Mouse (Mus musculus) hindbrain, embryonic 15.5 days (tissue): ENCODE measurements around the gene Mettl23. TPM values are rescaled to one million over a fixed set of nuclear protein-coding genes. Genes with fewer than 3 reads are reported as not detected.

Experiments used
- ATAC-seq: fragments of 200-750 bp; cut with Nextera tagmentation; 2 replicates; pipeline ENCODE4 v1.8.0; 2017; ENCODE audit warnings: low read depth, moderate number of reproducible peaks, moderate TSS enrichment; ENCODE audit not compliant: low FRiP score
- H3K27ac ChIP-seq: fragments of 300-500 bp; sonication (generic); replicated peaks from 2 replicates; pipeline ENCODE4 v1.5.1; 2015; ENCODE audit warnings: mild to moderate bottlenecking, inconsistent platforms
- H3K27me3 ChIP-seq: fragments of 300-500 bp; sonication (generic); 2 replicates; pipeline ENCODE4 v1.6.1; 2015; ENCODE audit warnings: control low read depth, inconsistent platforms
- H3K36me3 ChIP-seq: fragments of 300-500 bp; sonication (generic); 2 replicates; pipeline ENCODE4 v1.6.1; 2015; ENCODE audit warnings: control low read depth, inconsistent platforms
- H3K4me1 ChIP-seq: fragments of 300-500 bp; sonication (generic); replicated peaks from 2 replicates; pipeline ENCODE4 v1.6.1; 2015; ENCODE audit warnings: control low read depth, inconsistent platforms
- H3K4me2 ChIP-seq: fragments of 300-500 bp; sonication (generic); 2 replicates; pipeline ENCODE4 v1.6.1; 2015; ENCODE audit warnings: moderate library complexity, mild to moderate bottlenecking, inconsistent platforms
- H3K4me3 ChIP-seq: fragments of 300-500 bp; sonication (generic); 2 replicates; pipeline ENCODE4 v1.5.1; 2015; ENCODE audit warnings: mild to moderate bottlenecking, inconsistent platforms
- H3K9ac ChIP-seq: fragments of 300-500 bp; sonication (generic); 2 replicates; pipeline ENCODE4 v1.6.1; 2015; ENCODE audit warnings: inconsistent platforms
- H3K9me3 ChIP-seq: fragments of 300-500 bp; sonication (generic); 2 replicates; pipeline ENCODE4 v1.6.1; 2016; ENCODE audit warnings: control low read depth, inconsistent platforms
- WGBS: fragments of 180-500 bp; shearing (Covaris S2); methylation state at CpG from one replicate; pipeline ENCODE4 v1.1.7; 2015; 5-methylcytosine and 5-hydroxymethylcytosine counted together
- polyA plus RNA-seq: library from polyadenylated mRNA; unstranded; fragments of >200 nt; fragmentation: Nextera tagmentation; extraction: Ambion mirVana; gene quantifications from 2 replicates; pipeline ENCODE4 v1.2.1, GENCODE M21; 2015

The Mettl23 gene
- polyA plus RNA-seq, 1 experiment from 2014 or later: 62.1 TPM

DNA sequence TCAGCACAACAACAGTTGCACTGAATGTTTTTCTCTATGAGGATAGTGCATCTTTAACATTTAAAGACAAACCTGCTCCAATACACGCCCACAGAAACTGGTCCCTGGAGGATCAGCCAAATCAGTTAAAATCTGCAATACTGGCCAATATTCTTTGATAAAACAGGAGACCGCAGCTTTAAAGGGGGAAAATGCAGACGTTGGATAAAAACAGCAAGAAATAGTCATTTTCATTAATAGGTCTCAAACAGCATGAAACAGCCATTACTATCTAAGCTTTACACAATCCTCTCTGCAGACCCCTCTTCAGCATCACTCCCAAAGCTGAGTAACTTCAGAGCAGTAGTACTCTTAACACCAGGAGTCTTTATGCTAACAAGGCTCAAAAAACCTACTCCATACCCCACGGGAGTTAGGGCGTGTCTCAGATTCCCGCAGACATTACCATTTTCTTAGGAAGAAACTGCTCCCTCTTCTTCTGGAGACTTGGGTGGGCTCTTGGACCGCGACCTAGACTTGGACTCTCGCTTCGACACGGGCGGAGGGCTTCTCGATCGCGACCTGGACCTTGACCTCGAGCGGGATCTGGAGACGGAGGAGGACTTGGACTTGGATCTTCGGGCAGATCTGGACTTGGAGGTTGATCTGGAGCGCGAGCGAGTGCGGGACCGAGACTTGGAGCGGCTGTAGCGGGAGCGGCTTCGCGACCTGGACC is 8.7 kb downstream of the Mettl23 start:
- Histone ChIP-seq H3K9me3 (no peaks in the 10 kb centered on the region), H3K27me3 (no peaks in the 10 kb centered on the region), H3K9ac (peak overlapping the region; percentile 94), H3K36me3 (peaks cover 28% of the 10 kb centered on the region), H3K4me3 (peak overlapping the region; percentile 99), H3K4me1 (peaks cover 49% of the 10 kb centered on the region), H3K4me2 (peak overlapping the region; percentile 70), H3K27ac (peak overlapping the region; percentile 97)
- WGBS: under 1% methylated on average over 29 of the region's 29 CpGs
- no peak for ATAC-seq

- Histone ChIP-seq H3K4me2 (peak within 1 kb of the TSS; percentile 70), H3K27ac (peak within 1 kb of the TSS; percentile 97), H3K9me3 (no peaks in the 10 kb centered on the region), H3K4me3 (peak within 1 kb of the TSS; percentile 99), H3K9ac (peak within 1 kb of the TSS; percentile 94), H3K36me3 (peaks cover 31% of the 10 kb centered on the region), H3K4me1 (peaks cover 49% of the 10 kb centered on the region), H3K27me3 (no peaks in the 10 kb centered on the region)
- peak; percentile 35 for ATAC-seq
- under 1% methylated on average over 79 of the region's 91 CpGs for whole genome bisulfite sequencing
These were observed 9.3 kb downstream of the Mettl23 start, which contains the start of gene Mfsd11 for GRCm38 (mm10) chr11:116852291-116852890. Mfsd11 (plus strand) TSS chr11:116852440.

- peak within 1 kb of the TSS; percentile 99 for H3K4me3 ChIP-seq
- WGBS: under 1% methylated on average over 70 of the region's 74 CpGs
These were observed 9.9 kb downstream of the Mettl23 start, which contains the start of gene Srsf2 for GRCm38 (mm10) chr11:116852891-116853511. Srsf2 (minus strand) TSS chr11:116853094.

GRCm38 (mm10) chr11:116853512-116853928 is 10.4 kb downstream of the Mettl23 start:
- WGBS: under 1% methylated on average over 34 of the region's 36 CpGs
- peaks cover 46% of the 10 kb centered on the region for H3K4me1 ChIP-seq
- peak overlapping the region; percentile 97 for H3K27ac ChIP-seq
- H3K9ac ChIP-seq: peak overlapping the region; percentile 74
- peaks cover 19% of the 10 kb centered on the region for H3K36me3 ChIP-seq
- H3K4me3 ChIP-seq: peak overlapping the region; percentile 99
- no peaks in the 10 kb centered on the region for H3K9me3 ChIP-seq
- peak; percentile 90 for ATAC-seq
- no peaks in the 10 kb centered on the region for H3K27me3 ChIP-seq
- H3K4me2 ChIP-seq: peak overlapping the region; percentile 57

More at GRCm38 (mm10) chr11:116852891-116853511, 9.9 kb downstream of the Mettl23 start, which contains the start of gene Srsf2:
- peaks cover 47% of the 10 kb centered on the region for H3K4me1 ChIP-seq
- H3K4me2 ChIP-seq: peak within 1 kb of the TSS; percentile 70
- H3K27ac ChIP-seq: peak within 1 kb of the TSS; percentile 97
- no peaks in the 10 kb centered on the region for H3K27me3 ChIP-seq
- ATAC-seq: peak; percentile 93
- H3K36me3 ChIP-seq: peaks cover 25% of the 10 kb centered on the region
- peak within 1 kb of the TSS; percentile 94 for H3K9ac ChIP-seq
- H3K9me3 ChIP-seq: no peaks in the 10 kb centered on the region

DNA sequence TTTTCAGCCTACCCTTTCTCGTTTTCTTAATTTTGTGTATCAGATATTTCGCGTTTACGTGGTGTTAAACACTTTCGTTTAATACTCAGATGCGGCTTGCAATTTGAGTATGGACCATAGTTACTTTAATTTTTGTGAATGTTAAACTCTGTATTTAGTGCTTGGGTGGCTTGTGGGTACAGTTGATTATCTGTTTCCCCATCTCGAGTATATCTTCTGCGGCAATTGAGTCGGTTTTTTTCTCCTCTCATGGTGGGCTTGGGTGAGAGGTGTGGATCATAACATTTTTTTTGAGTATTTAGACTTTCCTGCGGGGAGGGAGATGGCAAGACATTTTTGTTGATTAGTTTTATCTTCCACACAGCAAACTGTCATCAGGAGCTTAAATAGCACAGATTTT is 11.2 kb downstream of the Mettl23 start:
- peak overlapping the region; percentile 57 for H3K4me2 ChIP-seq
- H3K4me1 ChIP-seq: peaks cover 44% of the 10 kb centered on the region
- no peaks in the 10 kb centered on the region for H3K9me3 ChIP-seq
- 44% methylated on average over 10 of the region's 10 CpGs for WGBS
- peak overlapping the region; percentile 74 for H3K9ac ChIP-seq
- ATAC-seq: no peak
- H3K36me3 ChIP-seq: peaks cover 19% of the 10 kb centered on the region; the same call in 1 of the 2 replicates
- peak overlapping the region; percentile 99 for H3K4me3 ChIP-seq
- no peaks in the 10 kb centered on the region for H3K27me3 ChIP-seq
- H3K27ac ChIP-seq: peak overlapping the region; percentile 97; the same call in 1 of the 2 replicates

DNA sequence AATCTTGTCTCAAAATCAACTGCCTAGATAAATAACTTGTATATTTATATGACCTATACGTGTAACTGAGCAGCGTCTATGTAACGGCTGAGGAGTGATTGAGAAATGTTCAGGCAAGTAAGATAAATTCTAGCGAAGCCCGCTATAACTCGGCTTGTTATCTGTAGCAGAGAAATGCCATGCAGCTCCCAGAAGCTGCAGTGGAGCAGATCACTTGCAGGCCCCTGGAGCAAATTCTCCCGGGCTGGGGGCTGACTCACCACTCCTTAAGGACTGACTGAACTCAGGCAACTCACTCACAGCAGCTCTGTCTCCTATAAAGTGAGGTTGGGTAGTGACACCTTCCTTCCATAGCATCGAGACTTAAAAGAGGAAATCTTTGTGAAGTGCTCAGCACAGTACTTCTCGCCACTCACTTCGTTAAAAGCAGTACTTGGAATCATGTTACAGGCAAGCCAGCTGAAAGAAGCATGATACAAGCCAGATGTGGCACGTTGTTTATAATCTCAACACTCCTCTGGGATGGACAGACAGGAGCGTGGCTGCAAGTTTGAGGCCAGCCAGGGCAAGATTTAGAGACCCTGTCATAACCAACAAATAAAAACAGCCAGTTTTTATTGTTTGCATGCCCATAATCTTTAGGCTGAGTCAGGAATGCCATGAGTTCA is 14.2 kb downstream of the Mettl23 start:
- H3K4me1 ChIP-seq: peaks cover 23% of the 10 kb centered on the region
- peaks cover 38% of the 10 kb centered on the region for H3K36me3 ChIP-seq
- no peak for ATAC-seq
- no peak overlapping the region for H3K4me3 ChIP-seq
- no peak overlapping the region for H3K27ac ChIP-seq
- no peaks in the 10 kb centered on the region for H3K9me3 ChIP-seq
- no peaks in the 10 kb centered on the region for H3K27me3 ChIP-seq
- no peak overlapping the region for H3K4me2 ChIP-seq
- WGBS: 90% methylated on average over 12 of the region's 12 CpGs
- H3K9ac ChIP-seq: no peak overlapping the region

DNA sequence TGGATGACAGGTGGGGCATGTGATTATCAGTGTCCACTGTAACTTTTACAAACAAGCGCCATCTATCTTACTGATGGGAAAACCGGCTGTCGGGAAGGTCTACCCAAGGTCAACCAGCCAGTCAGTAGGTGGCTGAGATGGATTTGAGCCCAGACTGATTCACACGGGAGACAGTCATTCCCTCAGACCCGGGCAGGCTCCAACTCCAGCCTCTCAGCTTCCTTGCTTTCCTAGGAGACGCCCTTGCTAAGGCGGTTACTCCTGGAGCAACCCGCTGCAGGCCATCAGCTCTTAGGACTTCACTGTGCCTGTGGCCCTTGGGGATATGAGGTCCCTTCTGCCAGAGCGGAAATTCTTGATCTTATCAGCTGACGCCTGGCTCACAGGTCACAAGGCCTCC is 21.4 kb downstream of the Mettl23 start:
- no peaks in the 10 kb centered on the region for H3K9me3 ChIP-seq
- H3K36me3 ChIP-seq: peaks cover 77% of the 10 kb centered on the region
- H3K4me2 ChIP-seq: no peak overlapping the region
- no peak overlapping the region for H3K4me3 ChIP-seq
- H3K9ac ChIP-seq: no peak overlapping the region
- no peaks in the 10 kb centered on the region for H3K27me3 ChIP-seq
- H3K4me1 ChIP-seq: no peaks in the 10 kb centered on the region
- ATAC-seq: no peak
- H3K27ac ChIP-seq: no peak overlapping the region
- WGBS: 85% methylated on average over 10 of the region's 10 CpGs

GRCm38 (mm10) chr11:116865945-116866585 is 23.0 kb downstream of the Mettl23 start:
- no peaks in the 10 kb centered on the region for H3K27me3 ChIP-seq
- no peak overlapping the region for H3K9ac ChIP-seq
- H3K27ac ChIP-seq: no peak overlapping the region
- no peaks in the 10 kb centered on the region for H3K4me1 ChIP-seq
- WGBS: 79% methylated on average over 12 of the region's 12 CpGs
- ATAC-seq: no peak
- H3K4me3 ChIP-seq: no peak overlapping the region
- H3K4me2 ChIP-seq: no peak overlapping the region
- no peaks in the 10 kb centered on the region for H3K9me3 ChIP-seq
- peaks cover 71% of the 10 kb centered on the region for H3K36me3 ChIP-seq

DNA sequence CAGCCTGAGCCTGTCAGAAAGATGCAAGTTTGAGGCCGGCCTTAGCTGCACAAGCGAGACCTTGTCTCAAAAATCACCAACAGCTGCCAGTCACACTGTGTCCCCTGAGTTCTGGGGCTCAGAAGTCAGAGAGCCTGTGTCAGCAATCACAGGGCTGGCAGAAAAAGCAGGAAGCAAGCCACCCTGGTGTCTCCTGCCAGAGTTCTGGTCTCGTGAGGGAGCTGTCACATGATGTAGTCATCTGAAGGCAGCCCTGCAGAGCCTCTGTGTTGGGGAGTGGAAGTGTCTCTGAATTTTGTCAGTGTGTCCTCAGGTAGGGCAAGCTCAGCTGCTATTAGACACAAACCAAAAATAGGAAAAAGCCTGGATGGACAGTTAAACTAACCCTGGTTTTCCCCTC is 25.1 kb downstream of the Mettl23 start:
- Histone ChIP-seq H3K9me3 (no peaks in the 10 kb centered on the region), H3K36me3 (peaks cover 71% of the 10 kb centered on the region), H3K9ac (no peak overlapping the region), H3K27ac (no peak overlapping the region), H3K4me3 (no peak overlapping the region), H3K4me2 (no peak overlapping the region), H3K27me3 (no peaks in the 10 kb centered on the region), H3K4me1 (no peaks in the 10 kb centered on the region)
- ATAC-seq: no peak
- 87% methylated on average over 3 of the region's 3 CpGs for WGBS

DNA sequence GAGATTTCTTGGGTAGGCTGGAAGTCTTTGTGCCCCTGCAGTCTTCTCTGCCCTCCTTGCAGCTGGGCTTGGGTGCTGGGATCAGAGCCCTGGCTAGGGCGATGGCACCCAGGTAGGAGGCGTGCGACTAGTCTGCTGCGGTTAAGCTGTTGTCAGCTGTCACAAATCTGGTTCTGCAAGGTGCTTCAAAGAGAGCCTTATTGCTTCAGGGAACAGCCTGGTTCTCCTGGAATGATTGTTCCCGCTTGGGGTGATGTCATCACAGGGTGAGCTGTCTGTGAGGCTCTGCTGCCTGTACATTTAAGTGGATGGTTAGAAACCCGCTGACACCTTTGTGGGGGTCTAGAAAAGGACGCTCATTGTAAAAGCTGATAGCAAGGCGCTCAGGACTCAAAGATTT is 26.1 kb downstream of the Mettl23 start:
- WGBS: 91% methylated on average over 8 of the region's 8 CpGs

DNA sequence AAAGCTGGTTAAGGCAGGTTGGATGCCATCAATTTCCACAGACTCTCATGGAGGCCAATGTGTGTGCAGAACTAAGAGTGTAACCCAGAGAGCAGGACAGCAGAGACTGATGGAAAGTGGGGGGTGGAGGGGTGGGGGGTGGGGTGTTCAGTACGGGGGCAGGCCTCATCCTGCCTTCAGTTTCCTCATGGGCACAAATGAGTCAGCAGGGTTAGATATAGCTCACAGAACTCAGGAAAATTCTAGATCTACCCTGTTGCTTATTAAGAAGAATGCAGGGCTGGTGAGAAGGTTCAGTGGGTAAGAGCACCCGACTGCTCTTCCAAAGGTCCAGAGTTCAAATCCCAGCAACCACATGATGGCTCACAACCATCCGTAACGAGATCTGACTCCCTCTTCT is 26.6 kb downstream of the Mettl23 start:
- H3K9me3 ChIP-seq: no peaks in the 10 kb centered on the region
- no peak overlapping the region for H3K27ac ChIP-seq
- H3K4me2 ChIP-seq: no peak overlapping the region
- H3K9ac ChIP-seq: no peak overlapping the region
- H3K27me3 ChIP-seq: no peaks in the 10 kb centered on the region
- no peak overlapping the region for H3K4me3 ChIP-seq
- H3K4me1 ChIP-seq: no peaks in the 10 kb centered on the region
- ATAC-seq: no peak
- H3K36me3 ChIP-seq: peaks cover 71% of the 10 kb centered on the region
- 80% methylated on average over 4 of the region's 4 CpGs for WGBS

More for the DNA sequence above, 26.1 kb downstream of the Mettl23 start:
- no peaks in the 10 kb centered on the region for H3K4me1 ChIP-seq
- no peak overlapping the region for H3K4me2 ChIP-seq
- no peaks in the 10 kb centered on the region for H3K9me3 ChIP-seq
- H3K4me3 ChIP-seq: no peak overlapping the region
- no peak for ATAC-seq
- H3K27me3 ChIP-seq: no peaks in the 10 kb centered on the region
- peaks cover 71% of the 10 kb centered on the region for H3K36me3 ChIP-seq
- no peak overlapping the region for H3K9ac ChIP-seq
- H3K27ac ChIP-seq: no peak overlapping the region
